Mouse (Mus musculus): ENCODE results near the gene Plxdc1. TPM values are rescaled to one million over a fixed set of nuclear protein-coding genes. Genes with fewer than 3 reads are reported as not detected.

Gene Plxdc1
- polyA plus RNA-seq, 1 experiment from 2014 or later = not detected

- 85% methylated on average over 4 of the region's 4 CpGs for WGBS
- H3K4me1 ChIP-seq = no peaks in the 10 kb centered on the region
- no peak overlapping the region for H3K27ac ChIP-seq
- H3K9me3 ChIP-seq = no peaks in the 10 kb centered on the region
- no peaks in the 10 kb centered on the region for H3K36me3 ChIP-seq
- DNase-seq (ENCODE audit: low spot score) = no peak
- no peaks in the 10 kb centered on the region for H3K27me3 ChIP-seq (ENCODE audit: insufficient read depth, poor library complexity, severe bottlenecking)
- H3K4me3 ChIP-seq = no peak overlapping the region
Observed at GRCm38 (mm10) chr11:97880362-97880761, 105.9 kb downstream of the Plxdc1 start.

GRCm38 (mm10) chr11:97877341-97877740 is 108.9 kb downstream of the Plxdc1 start:
- WGBS = 81% methylated on average over 2 of the region's 2 CpGs
- Histone ChIP-seq H3K4me1 (no peaks in the 10 kb centered on the region), H3K27ac (no peak overlapping the region), H3K4me3 (no peak overlapping the region), H3K9me3 (no peaks in the 10 kb centered on the region), H3K36me3 (no peaks in the 10 kb centered on the region), H3K27me3 (ENCODE audit: insufficient read depth, poor library complexity, severe bottlenecking) (no peaks in the 10 kb centered on the region)
- no peak for DNase-seq (ENCODE audit: low spot score)

- Histone ChIP-seq H3K36me3 (no peaks in the 10 kb centered on the region), H3K27ac (no peak overlapping the region), H3K4me1 (no peaks in the 10 kb centered on the region), H3K27me3 (ENCODE audit: insufficient read depth, poor library complexity, severe bottlenecking) (no peaks in the 10 kb centered on the region), H3K9me3 (no peaks in the 10 kb centered on the region), H3K4me3 (no peak overlapping the region)
- 82% methylated on average over 1 of the region's 1 CpGs for WGBS
- DNase-seq (ENCODE audit: low spot score) = no peak
Observed at GRCm38 (mm10) chr11:97874396-97874795, 111.8 kb downstream of the Plxdc1 start.

Small RNA genes within 50 kb of the gene (microRNA-seq; reads per million reads assigned to microRNA genes)
- gene Gm22461 = not detected
- not detected for gene Gm27597

Other genes with a start within 250 kb of the Plxdc1 start
- gene Pip4k2b, start 241.7 kb downstream of the Plxdc1 start, polyA plus RNA-seq (2016; fragmentation: Nextera tagmentation; extraction: Ambion mirVana) = 0.96 and 1.3 TPM in 2 replicates
- 11.6 and 17.0 TPM in 2 replicates for gene Cwc25, start 219.9 kb downstream of the Plxdc1 start, polyA plus RNA-seq (2016; fragmentation: Nextera tagmentation; extraction: Ambion mirVana)
- gene 1700001P01Rik, start 210.5 kb downstream of the Plxdc1 start, polyA plus RNA-seq (2016; fragmentation: Nextera tagmentation; extraction: Ambion mirVana) = 0.30 TPM in 1 of 2 replicates, not detected in the other
- gene Rpl23, start 204.0 kb downstream of the Plxdc1 start, polyA plus RNA-seq (2016; fragmentation: Nextera tagmentation; extraction: Ambion mirVana) = 387 and 414 TPM in 2 replicates
- gene Lasp1, start 187.4 kb downstream of the Plxdc1 start, polyA plus RNA-seq (2016; fragmentation: Nextera tagmentation; extraction: Ambion mirVana) = 50.8 and 65.1 TPM in 2 replicates
- 9.2 and 9.6 TPM in 2 replicates for gene B230217C12Rik, start 145.7 kb downstream of the Plxdc1 start, polyA plus RNA-seq (2016; fragmentation: Nextera tagmentation; extraction: Ambion mirVana)
- gene Fbxo47, start 102.3 kb downstream of the Plxdc1 start, polyA plus RNA-seq (2016; fragmentation: Nextera tagmentation; extraction: Ambion mirVana) = 0.55 and 0.70 TPM in 2 replicates
- gene Arl5c, start 9.7 kb upstream of the Plxdc1 start, polyA plus RNA-seq (2016; fragmentation: Nextera tagmentation; extraction: Ambion mirVana) = 9.8 and 15.7 TPM in 2 replicates
- 4.6 and 5.3 TPM in 2 replicates for gene Cacnb1, start 36.6 kb upstream of the Plxdc1 start, polyA plus RNA-seq (2016; fragmentation: Nextera tagmentation; extraction: Ambion mirVana)
- 867 and 1,011 TPM in 2 replicates for gene Rpl19, start 40.3 kb upstream of the Plxdc1 start, polyA plus RNA-seq (2016; fragmentation: Nextera tagmentation; extraction: Ambion mirVana)
- 0.21 and 0.34 TPM in 2 replicates for gene Stac2, start 67.0 kb upstream of the Plxdc1 start, polyA plus RNA-seq (2016; fragmentation: Nextera tagmentation; extraction: Ambion mirVana)
- gene Fbxl20, start 164.0 kb upstream of the Plxdc1 start, polyA plus RNA-seq (2016; fragmentation: Nextera tagmentation; extraction: Ambion mirVana) = 13.6 and 13.9 TPM in 2 replicates
- gene Med1, start 206.8 kb upstream of the Plxdc1 start, polyA plus RNA-seq (2016; fragmentation: Nextera tagmentation; extraction: Ambion mirVana) = 43.7 and 51.5 TPM in 2 replicates
- gene Cdk12, start 216.6 kb upstream of the Plxdc1 start, polyA plus RNA-seq (2016; fragmentation: Nextera tagmentation; extraction: Ambion mirVana) = 7.9 and 10.9 TPM in 2 replicates